Mouse (Mus musculus) limb, embryonic 10.5 days (tissue): Measurements from ENCODE around the gene Mettl15. TPM values are rescaled to one million over a fixed set of nuclear protein-coding genes. Genes with fewer than 3 reads are reported as not detected.

Experiments
- DNase-seq: peaks from one replicate; pipeline ENCODE4 v3.0.0-alpha.2; 2017; ENCODE audit warnings: low spot score
- H3K27ac ChIP-seq: fragments of 300-500 bp; sonication (generic); 2 replicates; pipeline ENCODE4 v1.5.1; 2016; ENCODE audit warnings: mild to moderate bottlenecking
- H3K27me3 ChIP-seq: fragments of 300-500 bp; sonication (generic); 2 replicates; pipeline ENCODE4 v1.6.1; 2016; ENCODE audit warnings: low read depth, mild to moderate bottlenecking; ENCODE audit not compliant: poor library complexity, severe bottlenecking
- H3K36me3 ChIP-seq: fragments of 300-500 bp; sonication (generic); 2 replicates; pipeline ENCODE4 v1.6.1; 2016; ENCODE audit warnings: mild to moderate bottlenecking, moderate library complexity
- H3K4me1 ChIP-seq: fragments of 300-500 bp; sonication (generic); 2 replicates; pipeline ENCODE4 v1.6.1; 2016
- H3K4me3 ChIP-seq: fragments of 300-500 bp; sonication (generic); 2 replicates; pipeline ENCODE4 v1.5.1; 2016; ENCODE audit warnings: mild to moderate bottlenecking, moderate library complexity
- H3K9me3 ChIP-seq: fragments of 300-500 bp; sonication (generic); replicated peaks from 2 replicates; pipeline ENCODE4 v1.6.1; 2016; ENCODE audit warnings: mild to moderate bottlenecking
- WGBS: fragments of 180-500 bp; shearing (Covaris S2); methylation state at CpG from one replicate; pipeline ENCODE4 v1.1.7; 2016; 5-methylcytosine and 5-hydroxymethylcytosine counted together
- polyA plus RNA-seq: library from polyadenylated mRNA; unstranded; fragments of >200 nt; fragmentation: Nextera tagmentation; extraction: Ambion mirVana; gene quantifications from 2 replicates; pipeline ENCODE4 v1.2.1, GENCODE M21; 2016

Mettl15 gene
- polyA plus RNA-seq: 7.1 and 8.7 TPM in 2 replicates

- DNase-seq: peak; percentile 96
- no peaks in the 10 kb centered on the region for H3K36me3 ChIP-seq
- peak within 1 kb of the TSS; percentile 88 for H3K27ac ChIP-seq
- H3K9me3 ChIP-seq: no peaks in the 10 kb centered on the region
- H3K4me1 ChIP-seq: peaks cover 19% of the 10 kb centered on the region
- H3K27me3 ChIP-seq: no peaks in the 10 kb centered on the region
- peak within 1 kb of the TSS; percentile 76 for H3K4me3 ChIP-seq
- under 1% methylated on average over 51 of the region's 51 CpGs for WGBS
Measured at GRCm38 (mm10) chr2:109280600-109281340, at the start of gene Mettl15, which contains the start of gene Kif18a. Gene Mettl15, minus strand, starts transcription at chr2:109280748. Gene Kif18a, plus strand, starts transcription at chr2:109280738.

GRCm38 (mm10) chr2:109311369-109311768 is 30.8 kb upstream of the Mettl15 start:
- no peaks in the 10 kb centered on the region for H3K27me3 ChIP-seq
- H3K36me3 ChIP-seq: peaks cover 84% of the 10 kb centered on the region
- H3K27ac ChIP-seq: no peak overlapping the region
- no peaks in the 10 kb centered on the region for H3K4me1 ChIP-seq
- 94% methylated on average over 5 of the region's 5 CpGs for WGBS
- H3K9me3 ChIP-seq: no peaks in the 10 kb centered on the region
- DNase-seq: no peak
- H3K4me3 ChIP-seq: no peak overlapping the region

- H3K4me3 ChIP-seq: no peak overlapping the region
- no peak for DNase-seq
- H3K9me3 ChIP-seq: no peaks in the 10 kb centered on the region
- H3K4me1 ChIP-seq: no peaks in the 10 kb centered on the region
- peaks cover 69% of the 10 kb centered on the region for H3K36me3 ChIP-seq
- no peaks in the 10 kb centered on the region for H3K27me3 ChIP-seq
- no peak overlapping the region for H3K27ac ChIP-seq
Measured at GRCm38 (mm10) chr2:109303638-109304037, 23.1 kb upstream of the Mettl15 start.

GRCm38 (mm10) chr2:109302234-109302633 is 21.7 kb upstream of the Mettl15 start:
- no peak for DNase-seq
- Histone ChIP-seq H3K4me3 (no peak overlapping the region), H3K36me3 (peaks cover 65% of the 10 kb centered on the region), H3K27ac (no peak overlapping the region), H3K4me1 (no peaks in the 10 kb centered on the region), H3K27me3 (no peaks in the 10 kb centered on the region), H3K9me3 (no peaks in the 10 kb centered on the region)
- WGBS: 91% methylated on average over 3 of the region's 3 CpGs

GRCm38 (mm10) chr2:109298160-109298559 is 17.6 kb upstream of the Mettl15 start:
- Histone ChIP-seq H3K9me3 (no peaks in the 10 kb centered on the region), H3K4me1 (no peaks in the 10 kb centered on the region), H3K36me3 (peaks cover 61% of the 10 kb centered on the region), H3K4me3 (no peak overlapping the region), H3K27me3 (no peaks in the 10 kb centered on the region), H3K27ac (no peak overlapping the region)
- WGBS: 95% methylated on average over 1 of the region's 1 CpGs
- no peak for DNase-seq

DNA sequence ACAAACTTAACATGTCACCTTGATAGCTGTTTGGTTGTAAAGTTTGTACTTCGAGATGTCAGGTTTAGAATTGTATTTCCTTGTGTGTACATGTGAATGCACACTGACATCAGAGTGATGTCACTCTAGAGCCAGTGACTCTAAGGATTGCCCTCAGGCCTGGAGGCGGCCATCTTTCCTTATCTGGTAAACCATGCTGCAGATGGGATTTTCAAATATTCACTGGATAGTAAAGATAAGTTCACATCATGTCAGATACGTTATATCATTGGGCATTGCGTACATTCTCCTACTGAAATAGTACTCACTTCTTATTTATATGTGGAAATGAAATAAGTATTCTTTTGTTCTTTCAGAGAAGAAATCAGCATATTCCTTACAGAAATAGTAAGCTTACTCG is 15.7 kb upstream of the Mettl15 start:
- H3K36me3 ChIP-seq: peaks cover 66% of the 10 kb centered on the region
- H3K27me3 ChIP-seq: no peaks in the 10 kb centered on the region
- no peak overlapping the region for H3K4me3 ChIP-seq
- no peak for DNase-seq
- no peak overlapping the region for H3K27ac ChIP-seq
- no peaks in the 10 kb centered on the region for H3K9me3 ChIP-seq
- H3K4me1 ChIP-seq: no peaks in the 10 kb centered on the region
- 90% methylated on average over 5 of the region's 5 CpGs for WGBS

DNA sequence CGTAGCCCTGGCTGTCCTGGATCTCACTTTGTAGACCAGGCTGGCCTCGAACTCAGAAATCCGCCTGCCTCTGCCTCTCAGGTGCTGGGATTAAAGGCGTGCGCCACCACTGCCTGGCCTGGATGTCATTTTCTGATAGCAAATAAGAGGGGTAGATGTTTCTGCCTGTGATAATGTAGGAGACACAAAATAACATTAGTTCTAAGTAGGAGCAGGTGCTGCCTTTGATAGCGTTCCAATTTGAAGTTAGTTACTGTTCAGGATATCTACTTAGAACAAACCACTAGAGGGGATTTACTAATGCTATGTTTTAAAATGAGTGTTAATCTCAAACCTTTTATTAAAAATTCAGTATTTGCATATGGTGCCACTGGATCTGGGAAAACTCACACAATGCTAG is 8.8 kb upstream of the Mettl15 start:
- Histone ChIP-seq H3K27me3 (no peaks in the 10 kb centered on the region), H3K27ac (no peak overlapping the region), H3K9me3 (no peaks in the 10 kb centered on the region), H3K4me3 (no peak overlapping the region), H3K36me3 (peaks cover 55% of the 10 kb centered on the region), H3K4me1 (no peaks in the 10 kb centered on the region)
- WGBS: 93% methylated on average over 6 of the region's 6 CpGs
- no peak for DNase-seq

DNA sequence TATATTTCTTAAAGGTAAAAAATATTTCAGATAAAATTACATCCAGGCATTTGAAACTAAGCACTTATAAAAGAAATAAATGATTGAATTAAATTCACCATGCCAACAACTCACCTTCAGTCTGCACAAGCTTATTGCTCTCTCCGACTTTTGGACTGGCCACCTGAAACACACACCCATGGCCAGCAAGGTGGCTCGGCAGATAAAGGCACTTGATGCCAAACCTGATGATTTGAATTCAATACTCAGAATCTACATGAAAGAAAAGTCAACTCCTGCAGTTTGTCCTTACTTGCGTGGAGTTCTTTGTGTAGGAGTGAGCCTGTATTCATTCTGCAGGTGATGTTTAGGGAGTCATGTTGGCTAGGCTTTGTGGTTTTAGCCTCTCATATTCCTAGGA is 3.6 kb upstream of the Mettl15 start:
- WGBS: 90% methylated on average over 3 of the region's 3 CpGs

GRCm38 (mm10) chr2:109281341-109281690 is 768 bp upstream of the Mettl15 start:
- Histone ChIP-seq H3K4me1 (peaks cover 19% of the 10 kb centered on the region), H3K4me3 (peak overlapping the region; percentile 76), H3K36me3 (no peaks in the 10 kb centered on the region), H3K27me3 (no peaks in the 10 kb centered on the region), H3K27ac (peak overlapping the region; percentile 88), H3K9me3 (no peaks in the 10 kb centered on the region)
- DNase-seq: no peak
- WGBS: 0% methylated on average over 1 of the region's 1 CpGs

More for the DNA sequence above, 3.6 kb upstream of the Mettl15 start:
- Histone ChIP-seq H3K36me3 (peaks cover 4% of the 10 kb centered on the region), H3K27me3 (no peaks in the 10 kb centered on the region), H3K9me3 (no peaks in the 10 kb centered on the region), H3K27ac (no peak overlapping the region), H3K4me3 (no peak overlapping the region), H3K4me1 (peaks cover 12% of the 10 kb centered on the region)
- no peak for DNase-seq

DNA sequence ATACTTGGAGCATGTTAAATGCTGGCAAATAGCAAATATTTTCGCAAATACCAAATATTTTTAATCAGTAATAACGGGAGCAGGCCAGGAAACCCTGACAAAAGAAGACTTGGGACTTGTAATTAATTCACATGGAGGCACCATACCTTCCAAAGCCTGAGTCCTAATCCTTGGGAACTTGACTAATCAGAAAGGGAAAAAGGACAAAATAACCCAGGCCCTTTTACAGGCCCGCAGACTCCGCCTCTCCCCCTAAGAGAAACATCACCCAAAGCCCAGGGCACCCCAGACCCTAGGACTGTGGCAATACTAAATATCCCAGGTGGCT is 312 bp downstream of the Mettl15 start:
- Histone ChIP-seq H3K27ac (peak overlapping the region; percentile 88), H3K27me3 (no peaks in the 10 kb centered on the region), H3K4me1 (peaks cover 19% of the 10 kb centered on the region), H3K9me3 (no peaks in the 10 kb centered on the region), H3K4me3 (peak overlapping the region; percentile 76), H3K36me3 (no peaks in the 10 kb centered on the region)
- no peak for DNase-seq
- WGBS: 8% methylated on average over 4 of the region's 4 CpGs

DNA sequence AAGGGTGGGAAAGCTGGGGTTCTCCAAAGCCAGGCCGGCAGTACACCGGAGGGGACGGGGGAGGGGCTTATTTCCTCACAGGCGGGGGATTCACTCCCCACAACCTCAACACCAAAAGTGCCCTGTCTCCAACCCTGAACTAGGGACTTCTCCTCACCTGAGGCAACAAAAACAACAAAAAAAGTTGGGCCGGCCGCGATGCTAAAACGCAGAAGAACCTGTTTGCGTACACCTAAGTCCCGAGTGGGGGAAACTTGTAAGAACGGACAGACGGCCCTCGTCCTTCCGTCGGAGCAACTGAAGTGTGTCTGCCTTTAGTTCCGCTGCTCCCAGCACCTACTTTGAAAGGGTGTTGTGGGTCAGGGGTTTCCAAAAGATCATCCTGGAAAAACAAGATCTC is 2.5 kb downstream of the Mettl15 start:
- H3K27ac ChIP-seq: peak overlapping the region; percentile 90
- WGBS: under 1% methylated on average over 16 of the region's 16 CpGs

DNA sequence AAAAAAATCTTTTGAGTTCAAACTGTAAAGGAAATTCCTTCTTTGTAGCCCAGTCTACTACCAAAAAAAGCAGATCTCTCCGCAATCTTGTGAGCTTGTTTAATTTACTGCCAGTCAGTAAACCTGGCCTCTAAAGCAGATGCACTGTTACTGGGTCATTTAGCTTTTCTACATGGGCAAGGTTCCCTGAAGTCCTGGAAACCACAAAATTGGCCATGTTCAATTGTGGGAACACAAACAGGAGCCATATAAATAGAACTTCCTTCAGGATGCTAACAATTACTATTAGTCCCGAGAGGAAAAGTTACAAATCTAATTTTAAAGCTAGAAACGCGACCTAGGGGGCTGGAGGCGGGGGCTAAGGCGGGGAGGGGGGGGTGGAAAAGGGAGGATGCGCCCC is 3.0 kb downstream of the Mettl15 start:
- Histone ChIP-seq H3K4me3 (peak overlapping the region; percentile 60), H3K9me3 (no peaks in the 10 kb centered on the region), H3K4me1 (peaks cover 19% of the 10 kb centered on the region), H3K27ac (peak overlapping the region; percentile 90), H3K36me3 (no peaks in the 10 kb centered on the region), H3K27me3 (no peaks in the 10 kb centered on the region)
- DNase-seq: no peak
- WGBS: 6% methylated on average over 7 of the region's 7 CpGs

More for the DNA sequence above, 2.5 kb downstream of the Mettl15 start:
- no peaks in the 10 kb centered on the region for H3K27me3 ChIP-seq
- no peaks in the 10 kb centered on the region for H3K9me3 ChIP-seq
- peak overlapping the region; percentile 60 for H3K4me3 ChIP-seq
- DNase-seq: peak; percentile 66
- no peaks in the 10 kb centered on the region for H3K36me3 ChIP-seq
- H3K4me1 ChIP-seq: peaks cover 19% of the 10 kb centered on the region

- no peak for DNase-seq
- no peaks in the 10 kb centered on the region for H3K27me3 ChIP-seq
- H3K27ac ChIP-seq: no peak overlapping the region
- H3K4me1 ChIP-seq: 0 out of 2 replicates have a peak, but pooled peaks cover under 1% of the 10 kb centered on the region
- 84% methylated on average over 1 of the region's 1 CpGs for WGBS
- H3K4me3 ChIP-seq: no peak overlapping the region
- H3K9me3 ChIP-seq: no peaks in the 10 kb centered on the region
- H3K36me3 ChIP-seq: no peaks in the 10 kb centered on the region
Measured at GRCm38 (mm10) chr2:109273098-109273497, 7.5 kb downstream of the Mettl15 start.

DNA sequence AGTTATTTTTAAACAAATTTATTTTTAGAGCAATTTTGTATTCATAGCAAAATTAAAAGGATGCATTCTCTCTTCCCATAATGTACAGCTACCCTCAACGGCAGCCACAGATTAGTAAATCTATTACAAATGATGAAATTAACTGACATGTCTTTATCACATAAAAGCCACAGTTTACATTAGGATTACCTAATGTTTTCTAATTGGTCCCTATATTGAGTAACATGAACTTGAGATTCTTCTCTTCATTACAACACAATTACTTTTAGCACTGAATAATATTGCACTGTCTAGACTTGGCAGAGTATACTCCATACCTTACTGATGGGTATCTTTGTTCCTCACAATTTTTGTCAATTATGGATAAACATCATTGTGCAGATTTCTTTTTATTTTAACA is 17.8 kb downstream of the Mettl15 start:
- no peak overlapping the region for H3K4me3 ChIP-seq
- H3K27me3 ChIP-seq: no peaks in the 10 kb centered on the region
- no peak for DNase-seq
- H3K36me3 ChIP-seq: no peaks in the 10 kb centered on the region
- H3K27ac ChIP-seq: no peak overlapping the region
- H3K4me1 ChIP-seq: no peaks in the 10 kb centered on the region
- 96% methylated on average over 1 of the region's 1 CpGs for WGBS
- no peaks in the 10 kb centered on the region for H3K9me3 ChIP-seq
